Mouse (Mus musculus): ENCODE measurements around the gene Comt. TPM values are rescaled to one million over a fixed set of nuclear protein-coding genes. Genes with fewer than 3 reads are reported as not detected.

Comt gene
- polyA plus RNA-seq, 2 experiments, result 69.8 to 73.8 TPM

GRCm38 (mm10) chr16:18393595-18393994 is 33.1 kb downstream of the Comt start:
- ATAC-seq (ENCODE audit: insufficient read depth), result no peak
- peaks cover 30 to 41% of the 10 kb centered on the region in 2 experiments for H3K4me1 ChIP-seq (replicated peaks; ENCODE audit: control insufficient read depth in 2 of 2, insufficient read depth in 2 of 2, low read length in 1 of 2)
- DNase-seq (ENCODE audit: low read depth in 3 of 3, low spot score in 3 of 3), result no peak

DNA sequence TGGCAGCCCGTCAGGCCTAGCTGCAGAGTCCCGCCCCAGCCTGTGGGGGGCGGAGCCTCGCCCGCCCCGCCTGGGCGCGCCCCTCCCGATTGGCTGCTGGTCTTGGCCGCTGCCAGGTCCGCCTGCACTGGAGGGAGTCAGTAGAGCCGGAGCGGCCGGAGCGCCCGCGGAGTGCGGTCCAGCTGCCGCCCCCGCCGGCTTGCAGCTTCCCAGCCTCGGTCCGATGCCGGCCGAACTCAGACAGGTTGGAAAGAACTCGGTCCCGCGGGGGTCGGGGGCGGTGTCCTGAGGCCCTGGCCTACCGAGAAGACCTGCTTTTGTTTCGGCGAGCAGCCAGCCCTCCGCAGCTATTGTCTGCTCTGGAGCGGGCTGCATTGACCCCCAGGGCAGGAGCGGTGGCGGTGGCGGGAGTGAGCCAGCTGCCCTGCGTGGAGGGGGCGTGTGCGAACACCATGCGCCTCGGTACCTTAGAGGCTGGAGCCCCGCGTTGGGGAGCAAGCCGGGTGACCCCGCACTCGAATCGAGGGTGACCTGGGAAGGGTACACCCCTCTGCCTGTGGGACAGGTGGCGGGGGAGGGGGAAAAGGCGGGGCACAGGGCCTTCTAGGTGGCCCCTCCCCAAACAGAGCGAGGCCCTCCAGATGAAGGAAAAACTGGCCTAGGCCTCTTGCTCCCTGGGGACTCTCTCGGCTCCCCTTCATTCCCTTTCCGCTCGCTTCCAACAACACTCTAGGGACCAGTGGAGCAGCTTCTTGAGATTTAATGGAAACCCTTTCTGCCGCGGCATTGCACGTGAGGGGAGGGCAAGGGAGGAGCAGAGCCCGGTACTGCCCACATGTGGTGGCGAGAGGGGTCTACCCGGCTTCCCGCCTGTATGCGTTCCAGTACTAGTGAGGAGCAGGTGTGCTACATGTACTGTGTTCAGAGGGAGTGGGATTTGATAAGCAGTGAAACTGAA is 33.9 kb downstream of the Comt start:
- H3K4me3 ChIP-seq (ENCODE audit: insufficient read depth in 1 of 2, low read depth in 2 of 2, low read length in 2 of 2), result peak overlapping the region; percentile 64 to 89
- peak overlapping the region; percentile 46 for H3K27ac ChIP-seq
- H3K4me1 ChIP-seq (replicated peaks; ENCODE audit: control insufficient read depth in 2 of 2, insufficient read depth in 2 of 2, low read length in 1 of 2), result peaks cover 38 to 49% of the 10 kb centered on the region in 2 experiments
- no peaks in the 10 kb centered on the region for H3K9me3 ChIP-seq (ENCODE audit: control insufficient read depth, low read length)
- no peaks in the 10 kb centered on the region for H3K36me3 ChIP-seq (replicated peaks; ENCODE audit: control insufficient read depth, insufficient read depth, low read depth)
- peak overlapping the region; percentile 85 for H3K9ac ChIP-seq (replicated peaks)
- ATAC-seq (ENCODE audit: insufficient read depth), result peak; percentile 83
- H3K27me3 ChIP-seq (ENCODE audit: control insufficient read depth, insufficient read depth, low read length), result no peaks in the 10 kb centered on the region
- TF ChIP-seq EP300 (IDR thresholded peaks at IDR 0.05; ENCODE audit: low read depth) (no peak), CTCF (IDR thresholded peaks at IDR 0.05; ENCODE audit: low read depth) (peak; percentile 71)
- peak overlapping the region; percentile 100 for H3K4me2 ChIP-seq (ENCODE audit: low read depth)
- WGBS (ENCODE audit: insufficient replicate concordance), result under 1% methylated on average over 63 of the region's 63 CpGs
- DNase-seq (ENCODE audit: low read depth in 3 of 3, low spot score in 3 of 3), result peak; percentile 75 to 76 (median 76)

More at GRCm38 (mm10) chr16:18393595-18393994, 33.1 kb downstream of the Comt start:
- no peaks in the 10 kb centered on the region for H3K27me3 ChIP-seq (ENCODE audit: control insufficient read depth, insufficient read depth, low read length)
- no peak for TF ChIP-seq EP300 (IDR thresholded peaks at IDR 0.05; ENCODE audit: low read depth)
- TF ChIP-seq CTCF (IDR thresholded peaks at IDR 0.05; ENCODE audit: low read depth), result no peak
- no peaks in the 10 kb centered on the region for H3K9me3 ChIP-seq (ENCODE audit: control insufficient read depth, low read length)
- no peaks in the 10 kb centered on the region for H3K36me3 ChIP-seq (replicated peaks; ENCODE audit: control insufficient read depth, insufficient read depth, low read depth)
- peak overlapping the region; percentile 64 to 89 for H3K4me3 ChIP-seq (ENCODE audit: insufficient read depth in 1 of 2, low read depth in 2 of 2, low read length in 2 of 2)
- H3K9ac ChIP-seq (replicated peaks), result 0 out of 2 replicates have a peak overlapping the region, but pooled peaks have one; percentile 7
- WGBS (ENCODE audit: insufficient replicate concordance), result 39% methylated on average over 5 of the region's 5 CpGs
- no peak overlapping the region for H3K27ac ChIP-seq
- H3K4me2 ChIP-seq (ENCODE audit: low read depth), result peak overlapping the region; percentile 100

- Histone ChIP-seq H3K9me3 (ENCODE audit: control insufficient read depth, low read length) (no peaks in the 10 kb centered on the region), H3K27ac (no peak overlapping the region), H3K27me3 (ENCODE audit: control insufficient read depth, insufficient read depth, low read length) (no peaks in the 10 kb centered on the region), H3K4me3 (ENCODE audit: insufficient read depth in 1 of 2, low read depth in 2 of 2, low read length in 2 of 2) (no peak overlapping the region), H3K4me2 (ENCODE audit: low read depth) (no peak overlapping the region), H3K36me3 (replicated peaks; ENCODE audit: control insufficient read depth, insufficient read depth, low read depth) (no peaks in the 10 kb centered on the region), H3K9ac (replicated peaks) (no peak overlapping the region), H3K4me1 (replicated peaks; ENCODE audit: control insufficient read depth in 2 of 2, insufficient read depth in 2 of 2, low read length in 1 of 2) (peaks cover 47 to 58% of the 10 kb centered on the region in 2 experiments)
- ATAC-seq (ENCODE audit: insufficient read depth) (no peak), DNase-seq (ENCODE audit: low read depth in 3 of 3, low spot score in 3 of 3) (no peak)
- 65% methylated on average over 3 of the region's 3 CpGs for WGBS (ENCODE audit: insufficient replicate concordance)
- TF ChIP-seq EP300 (IDR thresholded peaks at IDR 0.05; ENCODE audit: low read depth) (no peak), CTCF (IDR thresholded peaks at IDR 0.05; ENCODE audit: low read depth) (no peak)
These were observed 34.9 kb downstream of the Comt start for GRCm38 (mm10) chr16:18391728-18392127.

DNA sequence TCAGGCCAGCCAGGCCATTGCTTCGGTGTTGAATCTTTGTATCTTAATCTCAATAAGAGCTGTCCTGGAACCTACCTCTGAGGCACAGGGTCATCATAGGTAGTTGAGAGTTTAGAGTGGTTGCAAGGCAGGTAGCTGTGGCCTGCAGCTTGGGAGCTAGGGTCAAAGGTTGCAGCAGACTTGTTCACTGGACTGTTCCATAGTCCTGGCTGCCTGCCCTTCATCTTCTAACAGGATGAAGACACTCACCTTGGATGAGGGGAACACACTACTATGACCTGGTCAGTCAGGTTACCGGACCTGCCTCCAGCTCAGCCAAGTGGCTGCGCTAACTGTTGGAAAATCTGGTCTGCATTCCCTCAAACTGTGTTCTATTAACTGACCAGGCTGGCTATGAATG is 35.5 kb downstream of the Comt start:
- no peak overlapping the region for H3K9ac ChIP-seq (replicated peaks)
- H3K4me2 ChIP-seq (ENCODE audit: low read depth), result no peak overlapping the region
- ATAC-seq (ENCODE audit: insufficient read depth) (no peak), DNase-seq (ENCODE audit: low read depth in 3 of 3, low spot score in 3 of 3) (no peak)
- no peak overlapping the region for H3K4me3 ChIP-seq (ENCODE audit: insufficient read depth in 1 of 2, low read depth in 2 of 2, low read length in 2 of 2)
- 89% methylated on average over 3 of the region's 3 CpGs for WGBS (ENCODE audit: insufficient replicate concordance)
- H3K4me1 ChIP-seq (replicated peaks; ENCODE audit: control insufficient read depth in 2 of 2, insufficient read depth in 2 of 2, low read length in 1 of 2), result peaks cover 51 to 63% of the 10 kb centered on the region in 2 experiments
- H3K27me3 ChIP-seq (ENCODE audit: control insufficient read depth, insufficient read depth, low read length), result no peaks in the 10 kb centered on the region
- H3K27ac ChIP-seq, result no peak overlapping the region
- TF ChIP-seq CTCF (IDR thresholded peaks at IDR 0.05; ENCODE audit: low read depth), result no peak
- TF ChIP-seq EP300 (IDR thresholded peaks at IDR 0.05; ENCODE audit: low read depth), result no peak
- no peaks in the 10 kb centered on the region for H3K9me3 ChIP-seq (ENCODE audit: control insufficient read depth, low read length)
- H3K36me3 ChIP-seq (replicated peaks; ENCODE audit: control insufficient read depth, insufficient read depth, low read depth), result no peaks in the 10 kb centered on the region

GRCm38 (mm10) chr16:18390399-18390798 is 36.3 kb downstream of the Comt start:
- ATAC-seq (ENCODE audit: insufficient read depth), result no peak
- Histone ChIP-seq H3K4me3 (ENCODE audit: insufficient read depth in 1 of 2, low read depth in 2 of 2, low read length in 2 of 2) (no peak overlapping the region), H3K27ac (no peak overlapping the region), H3K4me2 (ENCODE audit: low read depth) (no peak overlapping the region), H3K36me3 (replicated peaks; ENCODE audit: control insufficient read depth, insufficient read depth, low read depth) (no peaks in the 10 kb centered on the region), H3K27me3 (ENCODE audit: control insufficient read depth, insufficient read depth, low read length) (no peaks in the 10 kb centered on the region), H3K4me1 (replicated peaks; ENCODE audit: control insufficient read depth in 2 of 2, insufficient read depth in 2 of 2, low read length in 1 of 2) (peaks cover 51 to 63% of the 10 kb centered on the region in 2 experiments), H3K9ac (replicated peaks) (no peak overlapping the region), H3K9me3 (ENCODE audit: control insufficient read depth, low read length) (no peaks in the 10 kb centered on the region)
- DNase-seq (ENCODE audit: low read depth in 3 of 3, low spot score in 3 of 3), result no peak
- WGBS (ENCODE audit: insufficient replicate concordance), result 63% methylated on average over 6 of the region's 6 CpGs
- TF ChIP-seq CTCF (IDR thresholded peaks at IDR 0.05; ENCODE audit: low read depth), result no peak
- no peak for TF ChIP-seq EP300 (IDR thresholded peaks at IDR 0.05; ENCODE audit: low read depth)

Data from liver, embryonic 14.5 days (tissue).